Mouse (Mus musculus): ENCODE measurements around the gene Rasa2. TPM values are rescaled to one million over a fixed set of nuclear protein-coding genes. Genes with fewer than 3 reads are reported as not detected.

Rasa2 gene
- total and polyA plus RNA-seq, 2 experiments from 2014 or later: 6.9 to 38.9 TPM

GRCm38 (mm10) chr9:96637157-96637548, 5.7 kb upstream of the Rasa2 start:
- TF ChIP-seq CTCF (IDR thresholded peaks at IDR 0.05; ENCODE audit: low read depth): no peak
- no peak for TF ChIP-seq EP300 (IDR thresholded peaks at IDR 0.05; ENCODE audit: low read depth)
- Histone ChIP-seq H3K36me3 (replicated peaks; ENCODE audit: control insufficient read depth, insufficient read depth, low read length) (no peaks in the 10 kb centered on the region), H3K27ac (ENCODE audit: low read depth) (no peak overlapping the region), H3K9ac (replicated peaks; ENCODE audit: low read depth, low read length) (no peak overlapping the region), H3K4me3 (ENCODE audit: low read depth, low read length) (no peak overlapping the region), H3K27me3 (ENCODE audit: control insufficient read depth, insufficient read depth, low read length) (0 out of 2 replicates have a peak, but pooled peaks cover 4% of the 10 kb centered on the region), H3K9me3 (replicated peaks; ENCODE audit: control insufficient read depth, low read length) (no peaks in the 10 kb centered on the region), H3K4me2 (ENCODE audit: low read depth, low read length) (no peak overlapping the region), H3K4me1 (ENCODE audit: control insufficient read depth, insufficient read depth) (no peaks in the 10 kb centered on the region)
- 71% methylated on average over 7 of the region's 7 CpGs for WGBS
- DNase-seq (ENCODE audit: low spot score): no peak
- no peak for ATAC-seq (ENCODE audit: insufficient read depth, low read depth)

- WGBS: 51% methylated on average over 9 of the region's 9 CpGs
- TF ChIP-seq EP300 (IDR thresholded peaks at IDR 0.05; ENCODE audit: low read depth) (no peak), CTCF (IDR thresholded peaks at IDR 0.05; ENCODE audit: low read depth) (no peak)
- Histone ChIP-seq H3K9ac (replicated peaks; ENCODE audit: low read depth, low read length) (no peak overlapping the region), H3K4me3 (ENCODE audit: low read depth, low read length) (no peak overlapping the region), H3K36me3 (replicated peaks; ENCODE audit: control insufficient read depth, insufficient read depth, low read length) (no peaks in the 10 kb centered on the region), H3K4me2 (ENCODE audit: low read depth, low read length) (no peak overlapping the region), H3K27me3 (ENCODE audit: control insufficient read depth, insufficient read depth, low read length) (0 out of 2 replicates have a peak, but pooled peaks cover 4% of the 10 kb centered on the region), H3K4me1 (ENCODE audit: control insufficient read depth, insufficient read depth) (no peaks in the 10 kb centered on the region), H3K27ac (ENCODE audit: low read depth) (no peak overlapping the region), H3K9me3 (replicated peaks; ENCODE audit: control insufficient read depth, low read length) (no peaks in the 10 kb centered on the region)
- no peak for ATAC-seq (ENCODE audit: insufficient read depth, low read depth)
- DNase-seq (ENCODE audit: low spot score): no peak
Measured at GRCm38 (mm10) chr9:96636423-96637156, 5.2 kb upstream of the Rasa2 start.

- H3K4me3 ChIP-seq (ENCODE audit: low read depth, low read length): no peak overlapping the region
- no peaks in the 10 kb centered on the region for H3K36me3 ChIP-seq (replicated peaks; ENCODE audit: control insufficient read depth, insufficient read depth, low read length)
- no peak for ATAC-seq (ENCODE audit: insufficient read depth, low read depth)
- no peak overlapping the region for H3K4me2 ChIP-seq (ENCODE audit: low read depth, low read length)
- DNase-seq (ENCODE audit: low spot score): no peak
- H3K27me3 ChIP-seq (ENCODE audit: control insufficient read depth, insufficient read depth, low read length): 0 out of 2 replicates have a peak, but pooled peaks cover 4% of the 10 kb centered on the region
- no peaks in the 10 kb centered on the region for H3K9me3 ChIP-seq (replicated peaks; ENCODE audit: control insufficient read depth, low read length)
- TF ChIP-seq EP300 (IDR thresholded peaks at IDR 0.05; ENCODE audit: low read depth) (no peak), CTCF (IDR thresholded peaks at IDR 0.05; ENCODE audit: low read depth) (no peak)
- no peaks in the 10 kb centered on the region for H3K4me1 ChIP-seq (ENCODE audit: control insufficient read depth, insufficient read depth)
- H3K27ac ChIP-seq (ENCODE audit: low read depth): no peak overlapping the region
- WGBS: 68% methylated on average over 3 of the region's 3 CpGs
- no peak overlapping the region for H3K9ac ChIP-seq (replicated peaks; ENCODE audit: low read depth, low read length)
Measured at GRCm38 (mm10) chr9:96635899-96636298, 4.5 kb upstream of the Rasa2 start.

GRCm38 (mm10) chr9:96635176-96635575, 3.8 kb upstream of the Rasa2 start:
- Histone ChIP-seq H3K4me2 (ENCODE audit: low read depth, low read length) (no peak overlapping the region), H3K27ac (ENCODE audit: low read depth) (no peak overlapping the region), H3K27me3 (ENCODE audit: control insufficient read depth, insufficient read depth, low read length) (0 out of 2 replicates have a peak, but pooled peaks cover 4% of the 10 kb centered on the region), H3K36me3 (replicated peaks; ENCODE audit: control insufficient read depth, insufficient read depth, low read length) (no peaks in the 10 kb centered on the region), H3K9me3 (replicated peaks; ENCODE audit: control insufficient read depth, low read length) (no peaks in the 10 kb centered on the region), H3K4me1 (ENCODE audit: control insufficient read depth, insufficient read depth) (no peaks in the 10 kb centered on the region), H3K4me3 (ENCODE audit: low read depth, low read length) (no peak overlapping the region), H3K9ac (replicated peaks; ENCODE audit: low read depth, low read length) (no peak overlapping the region)
- DNase-seq (ENCODE audit: low spot score): no peak
- TF ChIP-seq EP300 (IDR thresholded peaks at IDR 0.05; ENCODE audit: low read depth) (no peak), CTCF (IDR thresholded peaks at IDR 0.05; ENCODE audit: low read depth) (no peak)
- ATAC-seq (ENCODE audit: insufficient read depth, low read depth): no peak
- WGBS: 58% methylated on average over 6 of the region's 6 CpGs

- Histone ChIP-seq H3K4me2 (ENCODE audit: low read depth, low read length) (no peak overlapping the region), H3K27me3 (ENCODE audit: control insufficient read depth, insufficient read depth, low read length) (0 out of 2 replicates have a peak, but pooled peaks cover 4% of the 10 kb centered on the region), H3K4me3 (ENCODE audit: low read depth, low read length) (no peak overlapping the region), H3K36me3 (replicated peaks; ENCODE audit: control insufficient read depth, insufficient read depth, low read length) (no peaks in the 10 kb centered on the region), H3K4me1 (ENCODE audit: control insufficient read depth, insufficient read depth) (no peaks in the 10 kb centered on the region), H3K9ac (replicated peaks; ENCODE audit: low read depth, low read length) (no peak overlapping the region), H3K27ac (ENCODE audit: low read depth) (no peak overlapping the region), H3K9me3 (replicated peaks; ENCODE audit: control insufficient read depth, low read length) (no peaks in the 10 kb centered on the region)
- 75% methylated on average over 2 of the region's 2 CpGs for WGBS
- no peak for TF ChIP-seq CTCF (IDR thresholded peaks at IDR 0.05; ENCODE audit: low read depth)
- no peak for TF ChIP-seq EP300 (IDR thresholded peaks at IDR 0.05; ENCODE audit: low read depth)
- ATAC-seq (ENCODE audit: insufficient read depth, low read depth) (no peak), DNase-seq (ENCODE audit: low spot score) (no peak)
Measured at GRCm38 (mm10) chr9:96633771-96634170, 2.4 kb upstream of the Rasa2 start.

Data from heart, postnatal 0 days (tissue).